Mouse (Mus musculus) yolk sac, embryonic 10.5 days (tissue): ENCODE measurements at regions not wholly inside any gene's neighbourhood (a gene's known extent, or its start where the extent isn't known, plus 50 kb on each side); places are given as distances from the start of the nearest gene placed in this dataset.

Experiments
- DNase-seq: peaks from one replicate; pipeline ENCODE4 v3.0.0-alpha.2; 2017; ENCODE audit warnings: low spot score

GRCm38 (mm10) chr4:142956832-142957429 is 255.9 kb downstream of the Prdm2 start:
- DNase-seq, result no peak

- no peak for DNase-seq
These were observed 256.4 kb downstream of the Prdm2 start for GRCm38 (mm10) chr4:142956376-142956775.

- DNase-seq, result no peak
These were observed 259.1 kb downstream of the Prdm2 start for GRCm38 (mm10) chr4:142953724-142954123.

DNA sequence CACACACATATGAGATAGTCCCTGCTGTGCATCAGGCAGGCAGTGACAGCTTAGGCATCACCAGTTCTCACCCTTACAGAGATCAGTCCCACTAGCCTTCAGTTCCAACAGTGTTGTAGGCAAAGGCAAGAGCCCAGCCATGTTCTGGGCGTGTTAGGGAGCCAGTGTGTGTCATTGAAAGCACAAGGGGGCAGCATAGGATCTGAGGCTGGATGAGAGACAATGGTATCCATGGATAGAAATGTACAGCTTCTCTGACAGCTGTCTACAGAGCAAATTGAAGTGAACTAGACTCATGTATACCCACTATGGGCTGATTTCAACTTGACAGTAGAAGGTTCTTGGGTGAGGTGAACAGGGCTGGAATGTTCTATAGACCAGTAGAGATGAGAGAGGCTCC is 259.9 kb downstream of the Prdm2 start:
- DNase-seq, result no peak

- no peak for DNase-seq
These were observed 265.1 kb downstream of the Prdm2 start for GRCm38 (mm10) chr4:142947673-142948072.

DNA sequence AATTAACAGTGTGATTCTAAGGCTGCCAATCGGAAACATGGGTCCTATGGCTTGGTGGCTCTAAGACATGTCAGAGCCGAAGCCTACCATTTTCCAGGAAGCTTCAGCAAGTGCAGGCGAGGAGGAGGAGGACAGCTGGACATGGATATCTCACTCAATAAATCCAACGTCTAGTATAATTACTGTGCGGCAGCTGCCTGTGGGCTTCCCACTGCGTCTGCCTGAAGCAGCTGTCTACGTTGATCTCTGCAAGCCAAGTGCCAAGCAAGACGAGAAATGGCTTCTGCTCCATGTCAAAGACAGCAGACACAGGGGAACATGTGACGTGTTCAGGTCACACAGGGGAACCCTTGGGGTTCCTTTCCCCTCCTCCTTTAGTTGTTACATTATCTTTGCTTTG is 279.2 kb downstream of the Prdm2 start:
- DNase-seq, result no peak

DNA sequence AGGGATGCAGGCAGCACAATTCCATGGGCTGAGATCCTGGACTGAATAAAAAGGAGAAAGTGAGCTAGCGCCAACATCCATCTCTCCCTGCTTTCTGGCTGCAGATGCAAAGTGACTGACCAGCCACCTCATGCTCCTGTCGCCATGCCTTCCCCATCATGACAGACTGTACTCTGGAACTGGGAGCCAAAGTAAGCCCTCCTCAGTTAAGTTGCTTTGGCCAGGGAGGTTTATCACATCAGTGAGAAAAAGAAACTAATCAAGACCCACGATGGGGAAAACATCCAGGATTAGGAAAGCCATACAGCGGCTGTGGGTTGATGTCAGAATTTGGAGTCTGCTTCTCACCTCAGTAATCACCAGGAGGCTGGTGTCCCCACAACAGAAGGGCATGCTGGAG is 283.6 kb downstream of the Prdm2 start:
- DNase-seq, result no peak

- DNase-seq, result no peak
These were observed 285.3 kb downstream of the Prdm2 start for GRCm38 (mm10) chr4:142927328-142928108.

- no peak for DNase-seq
These were observed 287.7 kb downstream of the Prdm2 start for GRCm38 (mm10) chr4:142925111-142925510.

DNA sequence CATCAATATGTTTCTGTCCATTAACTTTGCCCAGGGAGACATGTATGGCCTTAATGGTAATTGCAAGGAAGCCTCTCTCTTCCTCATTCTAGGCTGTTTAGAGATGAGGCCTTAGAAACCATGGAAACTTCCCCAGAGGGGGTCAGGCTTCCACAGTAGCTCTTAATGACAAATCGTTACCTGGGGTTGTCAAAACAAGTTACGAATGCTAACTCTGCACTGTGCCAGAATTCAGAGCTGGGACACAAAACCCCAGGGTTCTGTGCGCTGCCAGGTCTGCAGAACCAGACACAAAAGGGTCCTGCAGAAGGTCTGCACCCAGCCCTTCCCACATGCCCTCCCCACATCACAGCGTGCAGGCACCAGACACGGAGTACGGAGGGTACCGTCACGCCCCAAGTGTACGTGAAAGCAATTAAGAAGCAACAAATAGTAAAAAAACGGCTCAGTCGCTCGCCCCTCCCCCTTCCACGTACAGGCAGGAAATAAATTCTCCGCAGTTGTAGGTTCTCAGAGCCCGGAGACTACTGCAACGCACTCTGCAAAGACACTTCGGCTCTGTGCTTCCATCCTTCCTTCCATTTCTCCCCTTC is 303.3 kb downstream of the Prdm2 start:
- no peak for DNase-seq

DNA sequence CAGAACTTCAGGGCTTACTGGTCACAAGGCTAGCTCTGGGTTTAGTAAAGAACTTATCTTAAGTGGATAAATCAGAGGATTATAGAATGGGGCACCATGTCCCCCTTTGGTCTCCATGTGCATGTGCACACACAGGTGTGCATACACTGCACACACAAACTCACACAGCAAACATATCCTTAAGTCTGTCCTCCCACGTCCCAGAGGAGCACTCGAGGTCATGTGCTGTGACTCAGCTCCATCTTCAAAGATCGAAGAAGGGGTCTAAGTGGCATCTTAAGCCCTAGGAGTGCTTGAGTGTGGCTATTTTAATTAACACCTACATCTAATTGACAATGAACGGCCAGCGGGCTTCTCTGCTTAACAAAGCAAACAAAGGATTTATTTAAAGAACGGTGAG is 304.0 kb downstream of the Prdm2 start:
- DNase-seq, result no peak

- DNase-seq, result no peak
These were observed 309.3 kb downstream of the Prdm2 start for GRCm38 (mm10) chr4:142903356-142904032.

DNA sequence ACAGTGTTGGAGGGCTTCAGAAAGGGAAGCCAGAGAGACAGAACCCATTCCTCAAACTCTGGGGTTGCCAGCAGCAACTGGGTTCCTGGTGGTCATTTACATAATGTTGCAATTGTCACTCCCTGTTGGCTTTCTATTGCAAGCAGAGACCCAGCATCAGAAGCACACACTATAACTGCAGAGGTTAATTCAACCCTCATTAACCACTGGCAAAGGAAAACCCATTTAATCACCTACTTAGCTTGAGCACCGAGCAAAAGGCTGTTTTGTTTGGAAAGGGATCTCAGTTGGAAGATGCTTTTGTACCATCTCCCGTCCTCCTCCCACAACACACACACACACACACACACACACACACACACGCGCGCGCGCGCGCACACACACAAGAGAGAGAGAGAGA is 312.0 kb downstream of the Prdm2 start:
- no peak for DNase-seq

DNA sequence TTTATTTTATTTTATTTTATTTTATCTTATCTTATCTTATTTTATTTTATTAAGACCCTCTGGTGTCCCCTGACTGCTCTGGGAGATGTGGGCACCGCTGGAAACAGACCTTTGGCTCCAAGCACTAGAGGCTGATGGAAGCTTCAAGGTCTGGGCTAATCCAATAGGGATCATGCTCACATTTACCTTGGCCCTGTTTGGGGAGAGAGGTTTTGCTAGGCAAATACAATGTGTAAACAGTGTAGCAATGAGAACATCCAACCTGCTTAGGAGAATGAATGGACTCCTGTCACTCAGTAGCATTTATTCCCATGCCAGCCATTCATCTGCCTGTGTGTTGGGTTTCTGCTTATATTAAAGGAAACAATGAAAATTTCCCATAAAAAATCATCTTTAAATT is 313.8 kb downstream of the Prdm2 start:
- no peak for DNase-seq

GRCm38 (mm10) chr4:142890711-142891110 is 322.1 kb downstream of the Prdm2 start:
- DNase-seq, result no peak

DNA sequence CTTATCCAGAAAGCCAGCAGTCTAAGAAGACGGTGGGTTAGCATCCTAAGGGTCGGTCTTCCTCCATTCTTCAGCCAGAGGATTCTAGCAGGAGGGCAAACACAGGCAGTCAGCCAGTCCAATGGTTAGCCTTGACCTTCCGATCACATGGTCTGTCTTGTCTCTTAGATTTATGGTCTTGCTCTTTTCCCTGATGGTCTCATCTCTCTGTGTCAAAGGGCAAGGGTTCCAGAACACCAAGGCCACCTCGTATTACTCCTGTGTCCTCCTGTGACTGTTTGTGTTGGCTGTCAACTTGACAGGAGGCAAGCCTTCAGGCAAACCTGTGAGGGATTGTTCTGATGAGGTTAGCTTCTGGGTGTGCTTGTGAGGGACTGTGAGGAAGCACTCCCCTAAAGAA is 323.9 kb downstream of the Prdm2 start:
- DNase-seq, result no peak

DNA sequence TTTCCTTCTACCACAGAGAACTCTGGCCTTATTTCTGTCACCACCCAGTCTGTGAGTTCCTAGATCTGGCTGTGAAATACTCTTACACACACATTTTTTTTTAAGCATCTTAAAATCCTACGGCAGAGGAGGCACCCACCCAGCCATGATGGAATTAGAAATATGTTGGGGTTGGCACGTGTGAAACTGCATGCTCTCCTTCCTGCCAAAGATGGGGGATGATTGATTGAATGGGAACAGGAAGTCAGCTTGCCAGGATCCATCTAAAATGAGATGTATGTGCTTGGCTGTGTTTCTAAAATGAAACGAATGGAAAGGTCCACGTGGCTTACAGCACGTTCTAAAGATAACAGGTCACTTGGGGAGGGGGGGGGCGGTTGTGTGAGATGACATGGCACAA is 324.9 kb downstream of the Prdm2 start:
- no peak for DNase-seq

DNA sequence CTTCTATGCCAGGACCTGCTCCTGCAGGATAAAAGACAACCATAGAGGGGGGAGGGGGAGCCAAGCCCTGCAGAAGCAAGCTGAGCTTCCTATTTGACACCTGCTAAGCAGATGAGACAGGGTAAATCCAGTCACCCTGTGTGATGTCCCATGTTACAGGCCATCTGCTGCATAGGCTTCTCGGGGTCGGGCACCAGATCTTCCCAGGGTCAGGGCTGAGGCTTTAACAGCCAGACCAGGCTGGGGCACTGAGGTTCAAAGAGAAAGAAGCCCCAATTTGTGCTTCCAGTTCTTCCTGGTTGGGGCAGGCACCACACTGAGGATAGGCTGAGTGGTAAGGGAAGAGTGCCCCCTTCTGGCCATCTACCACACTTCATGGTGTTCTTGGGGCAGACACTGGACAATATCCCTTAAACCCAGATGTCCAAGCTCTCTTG is 332.5 kb downstream of the Prdm2 start:
- peak; percentile 47 for DNase-seq

DNA sequence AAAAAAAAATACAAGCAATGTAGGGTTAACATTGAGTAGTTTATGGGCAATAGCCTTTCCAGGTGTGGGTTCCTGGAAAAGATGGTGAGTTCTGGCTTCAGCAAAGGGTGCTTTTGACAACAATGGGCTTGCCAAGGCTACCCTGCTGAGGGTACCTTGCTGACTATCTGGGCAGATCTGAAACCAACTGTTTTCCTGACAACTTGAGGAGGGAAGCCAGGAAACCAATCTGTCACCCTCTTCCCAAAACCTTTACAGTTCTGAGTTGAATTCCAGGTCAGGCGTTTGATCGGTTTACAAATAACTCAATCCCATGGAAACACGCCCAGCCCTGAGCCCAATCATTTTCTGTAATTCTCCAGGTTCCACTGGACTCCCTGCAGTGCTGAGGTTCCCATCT is 336.6 kb downstream of the Prdm2 start:
- no peak for DNase-seq

DNA sequence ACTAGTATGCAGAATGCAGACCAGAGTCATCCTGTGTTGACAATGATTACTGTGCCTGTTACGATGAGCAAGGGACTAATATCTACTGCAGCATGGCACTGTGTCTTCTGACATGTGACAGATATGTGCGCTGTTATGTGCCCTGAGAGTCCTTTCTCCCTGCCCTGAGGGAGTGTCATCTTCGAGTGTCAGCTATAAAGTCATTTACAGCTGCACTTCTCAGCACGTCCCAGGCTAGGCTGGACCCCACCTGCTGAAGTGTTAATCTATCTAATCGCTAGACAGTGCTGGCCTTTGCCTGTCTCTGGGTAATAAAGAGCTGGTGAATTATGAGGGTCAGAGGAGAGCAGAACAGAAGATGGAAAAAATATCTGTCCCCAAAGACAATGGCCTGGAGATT is 337.7 kb downstream of the Prdm2 start:
- no peak for DNase-seq

DNA sequence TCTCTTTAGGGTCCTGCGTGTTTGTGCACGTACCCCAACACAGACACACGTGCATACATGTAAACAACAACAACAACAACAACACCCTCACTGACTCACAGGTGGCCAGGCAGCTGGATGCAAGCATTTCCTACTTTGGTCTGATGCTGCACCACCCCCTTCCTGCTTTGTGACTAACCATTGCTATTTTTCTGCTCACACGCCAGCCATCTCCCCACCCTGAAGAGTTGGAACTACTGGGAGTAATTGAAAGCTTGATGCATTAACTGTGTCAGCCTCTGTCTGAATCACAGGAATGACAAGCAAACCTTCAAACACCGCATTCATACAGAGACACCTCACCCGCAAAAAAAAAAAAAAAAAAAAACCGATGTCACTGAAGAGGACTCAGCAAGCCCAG is 346.5 kb downstream of the Prdm2 start:
- DNase-seq, result no peak

DNA sequence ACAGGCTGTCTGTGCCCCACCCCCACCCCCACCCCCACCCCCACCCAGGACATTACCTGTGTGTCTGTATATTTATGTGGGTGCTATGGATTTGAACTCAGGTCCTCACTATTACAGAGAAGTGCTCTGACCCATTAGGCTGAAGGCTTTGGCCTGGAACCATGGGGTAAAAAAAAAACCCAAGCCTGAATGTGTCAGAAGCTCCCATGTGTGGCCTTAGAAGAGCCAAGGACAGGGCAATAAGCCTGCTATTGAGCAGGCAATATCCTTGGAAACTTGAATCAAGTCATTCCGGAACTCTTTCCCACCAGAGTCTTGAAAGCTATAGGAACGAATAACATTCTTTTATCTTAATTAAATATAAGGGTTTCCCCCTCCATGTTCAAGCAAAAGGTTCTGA is 347.2 kb downstream of the Prdm2 start:
- DNase-seq, result no peak

- DNase-seq, result no peak
These were observed 348.9 kb downstream of the Prdm2 start for GRCm38 (mm10) chr4:142863939-142864338.
